8 mouse cellular contexts compared by ENCODE assay signal in genomic region chr11:120262356-120262901, GRCm38 (mm10). TPM values are rescaled to one million over a fixed set of nuclear protein-coding genes. Genes with fewer than 3 reads are reported as not detected.
DNase-seq lines count a peak whose midpoint lies in the region; ATAC-seq lines count a peak whose summit lies in the region.

No protein-coding gene starts in this region.

- no peaks in the 10 kb centered on the region for H3K9me3 ChIP-seq in intestine, embryonic 15.5 days
- H3K9me3 ChIP-seq in limb, embryonic 13.5 days: no peaks in the 10 kb centered on the region
- no peaks in the 10 kb centered on the region for H3K9me3 ChIP-seq in midbrain, embryonic 14.5 days (ENCODE audit: control insufficient read depth, low read length)

- H3K36me3 ChIP-seq in intestine, embryonic 15.5 days: no peaks in the 10 kb centered on the region; the same call in 1 of the 2 replicates
- peaks cover 5% of the 10 kb centered on the region; the same call in 1 of the 2 replicates for H3K36me3 ChIP-seq in limb, embryonic 13.5 days
- H3K36me3 ChIP-seq in midbrain, embryonic 14.5 days (ENCODE audit: control insufficient read depth, insufficient read depth, low read length): peaks cover 18% of the 10 kb centered on the region

- peak; percentile 72 for DNase-seq in cerebellum, adult 11 months
- peak; percentile 90 to 92 for DNase-seq in cerebellum, postnatal 14 days
- peak; percentile 78 for DNase-seq in gastrocnemius, postnatal 14 days
- peak; percentile 86 for DNase-seq in midbrain, embryonic 14.5 days
- DNase-seq in spleen, postnatal 14 days (ENCODE audit: low spot score in 2 of 2): peak; percentile 20 to 35

- H3K9ac ChIP-seq in intestine, embryonic 15.5 days: no peak overlapping the region
- no peak overlapping the region for H3K9ac ChIP-seq in limb, embryonic 13.5 days
- no peak overlapping the region for H3K9ac ChIP-seq in midbrain, embryonic 14.5 days (replicated peaks; ENCODE audit: low read length)

- peak overlapping the region; percentile 64 for H3K27ac ChIP-seq in intestine, embryonic 15.5 days
- H3K27ac ChIP-seq in limb, embryonic 13.5 days: peak overlapping the region; percentile 82
- peak overlapping the region; percentile 58 for H3K27ac ChIP-seq in midbrain, embryonic 14.5 days (replicated peaks; ENCODE audit: low read depth, low read length)

- 25% methylated on average over 8 of the region's 8 CpGs for WGBS in intestine, embryonic 15.5 days
- WGBS in limb, embryonic 13.5 days: 27% methylated on average over 8 of the region's 8 CpGs
- WGBS in midbrain, embryonic 14.5 days: 27% methylated on average over 8 of the region's 8 CpGs

- ATAC-seq in cerebellum, adult (ENCODE audit: insufficient number of reproducible peaks, low FRiP score, low TSS enrichment): no peak
- ATAC-seq in intestine, embryonic 15.5 days: peak; percentile 50
- peak; percentile 18; the same call in 1 of the 2 replicates for ATAC-seq in limb, embryonic 13.5 days (ENCODE audit: low FRiP score, low read depth)
- ATAC-seq in midbrain, embryonic 14.5 days (ENCODE audit: low FRiP score, low TSS enrichment): peak; percentile 53

- intact Hi-C loops in gastrocnemius, postnatal 14 days (cut with DNase I; ENCODE audit: low total_unique reads): no loop called here

- no peak overlapping the region for H3K4me3 ChIP-seq in intestine, embryonic 15.5 days (replicated peaks)
- no peak overlapping the region for H3K4me3 ChIP-seq in limb, embryonic 13.5 days
- H3K4me3 ChIP-seq in midbrain, embryonic 14.5 days (replicated peaks; ENCODE audit: low read depth, low read length): no peak overlapping the region

- no peaks in the 10 kb centered on the region for H3K27me3 ChIP-seq in intestine, embryonic 15.5 days (replicated peaks)
- H3K27me3 ChIP-seq in limb, embryonic 13.5 days: peaks cover 13% of the 10 kb centered on the region; the same call in 1 of the 2 replicates
- no peaks in the 10 kb centered on the region for H3K27me3 ChIP-seq in midbrain, embryonic 14.5 days (ENCODE audit: control insufficient read depth, insufficient read depth, low read length)

- H3K4me2 ChIP-seq in intestine, embryonic 15.5 days (replicated peaks): peak overlapping the region; percentile 18; the same call in 1 of the 2 replicates
- peak overlapping the region; percentile 47 for H3K4me2 ChIP-seq in limb, embryonic 13.5 days (replicated peaks)
- no peak overlapping the region for H3K4me2 ChIP-seq in midbrain, embryonic 14.5 days (ENCODE audit: low read length)

- peaks cover 73% of the 10 kb centered on the region for H3K4me1 ChIP-seq in intestine, embryonic 15.5 days (replicated peaks)
- H3K4me1 ChIP-seq in limb, embryonic 13.5 days: peaks cover 100% of the 10 kb centered on the region
- peaks cover 50% of the 10 kb centered on the region for H3K4me1 ChIP-seq in midbrain, embryonic 14.5 days (ENCODE audit: control insufficient read depth, insufficient read depth, low read length)

RNA-seq across cellular contexts. Expression of gene Bahcc1, which starts 29.7 kb away (rescaled TPM):
- total RNA-seq in gastrocnemius, postnatal 14 days (2021): 1 to 10 TPM; 3.4 to 8.1 TPM
- polyA plus RNA-seq in intestine, embryonic 15.5 days (2015; fragmentation: Nextera tagmentation; extraction: Ambion mirVana): 5.8 and 7.1 TPM in 2 replicates
- 12.7 and 13.8 TPM in 2 replicates for polyA plus RNA-seq in limb, embryonic 13.5 days (2015; fragmentation: Nextera tagmentation; extraction: Ambion mirVana)
- polyA plus RNA-seq in midbrain, embryonic 14.5 days (2014; fragmentation: Nextera tagmentation; extraction: Ambion mirVana): 20.0 and 25.9 TPM in 2 replicates

Comparison
In these comparisons a context has a peak if more than half of its experiments do, and no peak if none do; other contexts are left out.
1. DNase-seq: peak in every context shown above with its lines; median percentile 91 in cerebellum, postnatal 14 days; 86 in midbrain, embryonic 14.5 days; 78 in gastrocnemius, postnatal 14 days; 72 in cerebellum, adult 11 months; 28 in spleen, postnatal 14 days.